Mouse (Mus musculus) Patski (cell line): ENCODE measurements around the gene Polr1d. TPM values are rescaled to one million over a fixed set of nuclear protein-coding genes. Genes with fewer than 3 reads are reported as not detected.

ENCODE experiments used
- ATAC-seq: fragments of 100-300 bp; one replicate; pipeline ENCODE4 v1.8.0; 2021
- CTCF ChIA-PET: fragments of 350-600 bp; sonication (Branson Sonifier 250); formaldehyde crosslinking; loops from one replicate; lab custom pipeline; 2022; ENCODE audit warnings: inconsistent platforms; lab: Charles Lee
- POLR2A ChIA-PET: fragments of 350-600 bp; sonication (Branson Sonifier 250); formaldehyde crosslinking; loops from one replicate; lab custom pipeline; 2022; ENCODE audit warnings: antibody characterized with exemption, inconsistent platforms; lab: Charles Lee
- DNase-seq: peaks from one replicate; pipeline ENCODE4 v3.0.0-alpha.2; 2011; ENCODE audit warnings: low read depth, low spot score
- H3K27me3 ChIP-seq: fragments of 371-371 bp; one replicate; pipeline ENCODE4 v1.5.1; 2021
- CTCF ChIP-seq: fragments of 100-300 bp; IDR thresholded peaks from one replicate; pipeline ENCODE4 v1.5.1; 2021
- in situ Hi-C: fragments of 300-500 bp; cut with MboI; formaldehyde crosslinking; loops from 3 replicates; pipeline ENCODE4 v1.11.1; 2018; ENCODE audit warnings: low pct_unique_long_range_greater_than_20kb, mixed read lengths
- polyA plus RNA-seq: library from polyadenylated mRNA; unstranded; gene quantifications from one replicate; pipeline ENCODE4 v1.2.3, GENCODE M21; 2021

Gene Polr1d
- polyA plus RNA-seq, 1 experiment from 2014 or later: 168 TPM

DNA sequence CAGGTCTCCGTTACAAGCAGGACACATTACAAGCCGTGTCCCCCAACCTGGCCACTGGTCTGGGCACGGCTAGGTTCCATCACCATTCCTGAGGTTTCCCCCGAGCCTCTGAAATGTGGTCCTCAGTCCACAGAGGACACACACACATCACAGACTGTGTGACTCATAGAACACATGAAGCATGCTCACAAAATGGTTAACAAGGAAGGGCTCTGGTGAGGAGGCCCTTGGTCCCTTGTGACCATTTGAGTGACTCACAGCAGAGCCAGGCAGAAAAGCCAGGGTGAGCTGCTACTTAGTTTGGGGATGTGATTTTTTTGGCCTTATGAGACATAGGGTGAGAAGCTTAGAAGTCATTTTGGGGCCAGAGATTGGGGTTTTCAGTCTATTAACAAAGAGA, 55.1 kb downstream of the Polr1d start:
- in situ Hi-C loops: no loop called here
- ATAC-seq (peak; percentile 93), DNase-seq (peak; percentile 47)
- ChIA-PET POLR2A (interaction anchor here (0.7 kb wide), 1 partner anchor 22 kb away, joined by 3 read pairs; no protein-coding TSS in a partner anchor), CTCF (no interaction called here)
- no peaks in the 10 kb centered on the region for H3K27me3 ChIP-seq
- TF ChIP-seq CTCF: no peak

DNA sequence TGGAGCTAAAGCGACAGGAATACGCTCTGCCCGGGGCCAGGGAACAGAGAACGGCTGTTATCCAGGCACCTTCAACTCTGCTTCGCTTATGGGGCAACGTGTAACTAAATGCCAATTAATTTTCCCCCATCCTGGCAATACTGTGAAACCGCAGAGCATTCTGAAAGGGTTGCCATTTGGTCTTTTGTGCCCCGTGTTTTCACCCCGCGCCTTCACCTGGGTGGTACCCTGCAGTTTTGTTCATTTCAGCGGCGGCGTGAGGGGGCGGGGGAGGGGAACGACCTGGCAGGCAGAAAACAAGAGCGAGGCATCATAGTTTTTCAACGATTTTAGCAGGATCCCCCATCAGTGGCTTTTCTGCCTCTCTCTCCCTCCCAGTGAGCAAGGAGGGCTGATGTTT, 56.8 kb downstream of the Polr1d start:
- in situ Hi-C loops: no loop called here
- ChIA-PET POLR2A (no interaction called here), CTCF (no interaction called here)
- DNase-seq (no peak), ATAC-seq (no peak)
- no peak for TF ChIP-seq CTCF
- no peaks in the 10 kb centered on the region for H3K27me3 ChIP-seq

DNA sequence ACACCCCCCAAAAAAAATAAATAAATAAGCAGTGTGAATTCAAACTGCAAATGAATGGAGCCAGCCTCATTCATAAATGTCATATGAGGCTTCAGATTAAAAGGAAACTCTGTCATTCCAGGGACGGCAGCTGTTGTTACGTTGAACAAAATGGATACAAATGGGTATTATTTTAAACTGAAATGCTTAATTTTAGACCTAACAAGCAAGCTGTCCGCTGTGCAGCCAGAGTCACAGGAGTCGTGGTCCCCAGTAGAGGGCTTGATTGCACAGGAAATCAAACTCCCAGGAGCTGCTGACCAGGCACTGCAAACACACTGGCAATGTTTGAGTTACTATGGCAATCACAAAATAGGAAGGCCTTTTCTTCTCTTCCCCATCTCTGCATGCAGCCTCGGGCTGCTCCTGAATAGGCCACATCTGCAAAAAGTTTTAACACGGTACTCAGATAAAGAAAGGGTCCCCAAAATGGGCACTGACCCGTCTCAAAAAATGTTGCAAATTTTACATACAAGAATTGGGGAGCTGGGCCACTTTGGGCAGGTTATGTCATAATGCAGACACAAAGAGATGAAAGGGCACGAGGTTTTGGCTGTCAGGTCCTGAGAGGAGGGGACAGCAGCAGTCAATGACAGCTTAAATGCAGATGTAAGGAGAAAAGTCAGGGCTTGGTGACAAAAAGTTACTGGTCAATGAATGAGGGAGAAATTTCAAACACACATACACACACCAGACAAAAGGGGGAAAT, 57.7 kb downstream of the Polr1d start:
- no peak for DNase-seq

DNA sequence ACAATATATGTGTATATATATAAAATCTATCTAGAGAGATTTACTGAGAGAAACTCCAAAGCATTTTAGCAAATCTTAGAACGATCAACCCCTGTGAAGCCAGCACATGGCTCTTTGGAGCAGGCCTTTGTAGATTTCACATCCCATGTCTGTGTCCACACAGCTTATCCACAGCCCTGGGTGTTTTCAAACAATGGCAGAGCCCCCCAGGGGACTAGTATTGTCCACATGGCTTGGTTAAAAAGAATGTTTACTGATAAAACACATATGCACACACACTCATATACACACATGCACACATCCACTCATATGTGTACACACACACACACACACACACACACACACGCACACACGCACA, 58.2 kb downstream of the Polr1d start:
- in situ Hi-C loops: no loop called here
- no peak for ATAC-seq
- no peak for DNase-seq
- ChIA-PET POLR2A (interaction anchor here (0.7 kb wide), 1 partner anchor 169 kb away, joined by 3 read pairs; no protein-coding TSS in a partner anchor), CTCF (interaction anchor here (0.8 to 1.3 kb wide), 2 partner anchors 13 to 20 kb away, joined by 3 read pairs; no protein-coding TSS in a partner anchor)
- H3K27me3 ChIP-seq: no peaks in the 10 kb centered on the region
- no peak for TF ChIP-seq CTCF

More for the DNA sequence above, 57.7 kb downstream of the Polr1d start:
- in situ Hi-C loops: no loop called here
- H3K27me3 ChIP-seq: no peaks in the 10 kb centered on the region
- ChIA-PET CTCF (interaction anchor here (1.3 kb wide), 1 partner anchor 19 kb away, joined by 3 read pairs; no protein-coding TSS in a partner anchor), POLR2A (interaction anchor here (0.7 kb wide), 2 partner anchors 130 to 169 kb away, joined by 3 read pairs; no protein-coding TSS in a partner anchor)
- peak; percentile 11 for TF ChIP-seq CTCF
- ATAC-seq: no peak

DNA sequence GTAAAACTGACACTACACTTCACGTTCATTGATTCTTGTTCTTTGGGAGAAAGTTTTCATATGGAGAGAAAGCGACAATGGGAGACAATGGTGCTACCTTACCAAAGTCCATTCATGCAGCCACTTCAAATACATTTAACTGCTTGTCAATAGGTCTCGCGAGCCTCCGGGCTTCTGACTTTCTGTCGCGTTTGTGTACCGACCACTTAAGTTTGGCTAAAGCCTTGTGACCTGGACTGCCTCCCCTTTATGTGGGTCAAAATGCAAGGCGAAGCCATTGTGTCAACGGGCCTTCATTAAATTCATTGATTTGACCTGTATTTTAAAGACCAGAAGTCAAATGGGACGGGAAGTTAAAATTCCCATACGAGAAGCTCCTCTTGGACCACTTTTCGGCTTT, 59.1 kb downstream of the Polr1d start:
- DNase-seq (no peak), ATAC-seq (no peak)
- no peak for TF ChIP-seq CTCF
- ChIA-PET POLR2A (interaction anchor here (0.6 kb wide), 1 partner anchor 36 kb away, joined by 4 read pairs; no protein-coding TSS in a partner anchor), CTCF (interaction anchor here (0.8 kb wide), 1 partner anchor 12 kb away, joined by 3 read pairs; no protein-coding TSS in a partner anchor)
- no peaks in the 10 kb centered on the region for H3K27me3 ChIP-seq
- in situ Hi-C loops: no loop called here

DNA sequence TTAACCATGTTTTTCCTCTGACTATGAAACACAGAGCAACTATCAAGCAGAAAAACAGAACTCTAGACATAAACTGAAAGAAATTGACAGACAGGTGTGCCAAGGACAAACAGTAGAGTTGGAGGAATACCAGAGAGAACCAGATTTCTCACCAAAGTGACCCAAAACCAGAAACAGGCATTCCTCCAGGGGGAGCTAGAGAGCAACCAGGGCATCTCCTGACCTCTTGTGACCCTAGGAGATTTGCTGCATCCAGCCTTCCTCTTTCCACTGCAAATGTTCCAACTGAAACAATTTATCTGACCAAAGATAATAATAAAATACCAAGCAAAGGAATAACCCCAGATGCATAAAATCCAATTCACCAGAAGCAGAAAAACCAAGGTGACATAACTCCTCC, 70.5 kb downstream of the Polr1d start:
- in situ Hi-C loops: no loop called here
- peaks cover 3% of the 10 kb centered on the region for H3K27me3 ChIP-seq
- DNase-seq (no peak), ATAC-seq (no peak)
- peak; percentile 52 for TF ChIP-seq CTCF
- ChIA-PET POLR2A (interaction anchor here (1.0 kb wide), 1 partner anchor 122 kb away, joined by 3 read pairs; no protein-coding TSS in a partner anchor), CTCF (interaction anchor here (1.1 kb wide), 1 partner anchor 12 kb away, joined by 3 read pairs; no protein-coding TSS in a partner anchor)

DNA sequence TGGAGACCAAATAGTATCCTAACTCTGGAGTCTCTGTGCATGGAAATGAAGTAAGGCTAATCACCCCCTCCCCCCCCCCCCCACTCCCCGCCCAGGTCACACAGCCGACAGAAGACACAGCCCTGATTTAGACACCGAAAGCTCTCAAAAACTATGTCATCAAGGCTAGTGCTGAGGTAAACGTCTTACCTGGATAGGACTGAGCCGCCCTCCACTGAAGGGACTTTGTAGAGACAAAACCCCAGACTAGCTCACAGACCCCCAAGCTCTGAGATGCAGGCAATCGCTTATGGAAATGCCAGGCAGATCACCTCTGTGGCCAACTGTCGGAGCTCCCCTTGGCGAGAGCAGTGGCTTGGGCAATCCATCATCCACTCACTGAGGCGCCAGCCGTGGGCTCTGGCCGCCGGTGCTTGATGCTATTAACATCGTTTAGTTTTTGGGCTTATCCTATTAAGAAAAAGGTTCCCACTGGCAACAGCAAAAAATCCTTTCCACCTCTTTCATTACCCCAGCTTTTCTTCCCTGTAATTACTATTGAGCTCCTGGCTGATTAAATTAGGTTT, 78.0 kb downstream of the Polr1d start:
- in situ Hi-C loops: no loop called here
- no peak for TF ChIP-seq CTCF
- POLR2A ChIA-PET: interaction anchor here (1.5 kb wide), 1 partner anchor 14 kb away, joined by 4 read pairs; no protein-coding TSS in a partner anchor
- DNase-seq (no peak), ATAC-seq (no peak)
- CTCF ChIA-PET: no interaction called here
- peaks cover 3% of the 10 kb centered on the region for H3K27me3 ChIP-seq

DNA sequence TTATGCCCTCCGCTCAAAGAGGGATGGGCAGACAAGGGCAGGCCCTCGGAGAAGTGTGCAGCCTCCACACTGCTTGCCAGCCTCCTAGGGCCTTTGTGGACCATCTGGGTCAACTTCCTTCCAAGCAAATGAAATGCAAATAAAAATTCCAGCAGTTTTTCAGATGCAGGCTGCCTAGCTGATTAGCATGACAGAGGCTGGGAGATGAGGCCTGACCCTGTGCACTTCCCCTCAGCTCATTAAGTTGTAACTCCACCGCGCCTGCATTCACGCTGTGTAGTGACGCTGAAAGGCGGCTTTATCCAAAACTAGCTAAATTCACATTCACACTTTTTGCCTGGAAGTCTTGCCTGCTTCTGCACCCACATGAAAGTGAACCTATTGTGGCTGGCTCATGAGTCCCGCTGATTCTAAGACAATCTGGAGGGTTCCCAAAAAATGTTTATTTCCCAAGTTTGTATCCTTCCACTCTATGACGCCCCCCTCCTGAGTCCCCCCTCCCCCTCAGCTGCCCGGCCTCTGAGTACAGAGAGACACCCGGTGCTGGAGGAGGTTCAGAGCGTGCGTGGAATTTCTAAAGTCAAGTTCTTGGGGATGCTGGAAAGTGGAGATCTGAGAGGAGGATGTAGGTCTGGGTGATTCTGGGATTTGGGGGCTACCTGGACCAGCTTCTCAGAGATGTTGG, 78.7 kb downstream of the Polr1d start:
- no peak for ATAC-seq
- no peak for TF ChIP-seq CTCF
- ChIA-PET CTCF (no interaction called here), POLR2A (interaction anchor here (1.3 kb wide), 1 partner anchor 65 kb away, joined by 3 read pairs; no protein-coding TSS in a partner anchor)
- no peak for DNase-seq
- H3K27me3 ChIP-seq: peaks cover 3% of the 10 kb centered on the region
- in situ Hi-C loops: no loop called here

DNA sequence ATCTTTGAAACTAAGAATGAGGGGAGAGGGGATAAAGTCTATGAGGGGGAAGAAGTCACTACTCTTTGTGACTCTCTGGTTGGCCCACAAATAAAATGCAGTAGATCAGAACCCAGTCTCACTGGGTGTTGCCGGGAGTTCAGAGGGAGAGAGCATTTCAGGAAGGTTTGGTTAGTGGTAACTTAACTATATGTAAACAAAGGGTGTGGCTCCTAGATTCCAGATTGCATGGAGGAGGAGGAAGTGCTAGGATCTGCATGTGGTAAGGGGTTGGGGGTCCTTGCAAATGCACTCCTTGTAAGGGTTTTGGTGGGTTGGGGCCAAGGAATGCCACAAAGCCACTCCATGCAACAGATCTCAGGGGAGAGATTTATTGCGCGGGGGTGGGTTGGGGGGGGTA, 79.5 kb downstream of the Polr1d start:
- no peak for DNase-seq
- CTCF ChIA-PET: no interaction called here
- in situ Hi-C loops: no loop called here
- POLR2A ChIA-PET: interaction anchor here (1.3 kb wide), 1 partner anchor 65 kb away, joined by 3 read pairs; no protein-coding TSS in a partner anchor
- no peak for ATAC-seq
- H3K27me3 ChIP-seq: no peaks in the 10 kb centered on the region
- no peak for TF ChIP-seq CTCF

DNA sequence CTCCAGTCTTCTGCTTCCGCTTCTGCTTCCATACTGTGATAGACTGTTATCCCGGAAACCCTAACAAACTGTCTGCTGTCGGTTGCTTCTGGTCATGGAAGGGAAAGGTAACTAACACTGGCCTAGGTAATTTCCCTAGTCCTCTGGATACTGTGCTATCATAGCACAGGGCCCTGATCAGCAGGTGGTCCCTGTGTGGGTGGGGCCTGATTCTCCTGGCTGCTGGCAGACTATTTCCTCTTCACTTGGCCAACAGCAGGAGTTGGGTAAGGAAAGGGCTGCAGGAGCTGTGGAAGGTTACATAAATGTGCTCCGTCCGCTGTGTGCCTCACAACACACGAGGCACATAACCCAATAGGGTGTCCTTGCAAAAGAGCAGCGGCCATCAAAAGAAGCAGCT, 80.6 kb downstream of the Polr1d start:
- POLR2A ChIA-PET: no interaction called here
- CTCF ChIA-PET: interaction anchor here (0.7 to 1.1 kb wide), 2 partner anchors 23 to 33 kb away, joined by 3 read pairs; no protein-coding TSS in a partner anchor

More for the DNA sequence above, 80.6 kb downstream of the Polr1d start:
- ATAC-seq: no peak
- H3K27me3 ChIP-seq: no peaks in the 10 kb centered on the region
- no peak for DNase-seq
- TF ChIP-seq CTCF: no peak
- in situ Hi-C loops: no loop called here
